Mouse (Mus musculus) neural tube, embryonic 11.5 days (tissue): ENCODE measurements around the gene Impg1. TPM values are rescaled to one million over a fixed set of nuclear protein-coding genes. Genes with fewer than 3 reads are reported as not detected.
A peak's percentile ranks its signal among the peaks of the same experiment; 100 is the strongest.

ENCODE experiments used
- ATAC-seq: fragments of 200-750 bp; cut with Nextera tagmentation; 2 replicates; pipeline ENCODE4 v1.8.0; 2017; ENCODE audit warnings: moderate number of reproducible peaks, mild to moderate bottlenecking, moderate TSS enrichment, moderate library complexity; ENCODE audit not compliant: insufficient read depth, low FRiP score, low TSS enrichment
- DNase-seq: peaks from one replicate; pipeline ENCODE4 v3.0.0-alpha.2; 2015; ENCODE audit warnings: low spot score
- H3K27ac ChIP-seq: fragments of 300-500 bp; sonication (generic); 2 replicates; pipeline ENCODE4 v1.5.1; 2014; ENCODE audit warnings: low read depth, mild to moderate bottlenecking, low read length
- H3K27me3 ChIP-seq: fragments of 300-500 bp; sonication (generic); 2 replicates; pipeline ENCODE4 v1.6.1; 2014; ENCODE audit warnings: mild to moderate bottlenecking, low read length, mixed read lengths; ENCODE audit not compliant: control insufficient read depth, insufficient read depth
- H3K36me3 ChIP-seq: fragments of 300-500 bp; sonication (generic); 2 replicates; pipeline ENCODE4 v1.6.1; 2014; ENCODE audit warnings: mild to moderate bottlenecking, low read length, moderate library complexity, mixed read lengths; ENCODE audit not compliant: control insufficient read depth, insufficient read depth
- H3K4me1 ChIP-seq: fragments of 300-500 bp; sonication (generic); 2 replicates; pipeline ENCODE4 v1.6.1; 2014; ENCODE audit warnings: low read length, mixed read lengths; ENCODE audit not compliant: control insufficient read depth, insufficient read depth
- H3K4me2 ChIP-seq: fragments of 300-500 bp; sonication (generic); 2 replicates; pipeline ENCODE4 v1.6.1; 2014; ENCODE audit warnings: low read depth, mild to moderate bottlenecking, moderate library complexity
- H3K4me3 ChIP-seq: fragments of 300-500 bp; sonication (generic); 2 replicates; pipeline ENCODE4 v1.5.1; 2014; ENCODE audit warnings: low read depth, low read length
- H3K9ac ChIP-seq: fragments of 300-500 bp; sonication (generic); 2 replicates; pipeline ENCODE4 v1.6.1; 2014; ENCODE audit warnings: mild to moderate bottlenecking, low read length
- H3K9me3 ChIP-seq: fragments of 300-500 bp; sonication (generic); 2 replicates; pipeline ENCODE4 v1.6.1; 2016; ENCODE audit warnings: low read length; ENCODE audit not compliant: control insufficient read depth
- WGBS: fragments of 180-500 bp; shearing (Covaris S2); extraction: QIAGEN DNeasy Blood & Tissue Kit; methylation state at CpG from one replicate; pipeline ENCODE4 v1.1.7; 2014; 5-methylcytosine and 5-hydroxymethylcytosine counted together
- polyA plus RNA-seq: library from polyadenylated mRNA; unstranded; fragments of >200 nt; fragmentation: Nextera tagmentation; extraction: Ambion mirVana; gene quantifications from 2 replicates; pipeline ENCODE4 v1.2.1, GENCODE M21; 2014

Gene Impg1
- polyA plus RNA-seq: not detected in 2 replicates

- Histone ChIP-seq H3K9me3 (no peaks in the 10 kb centered on the region), H3K9ac (no peak within 1 kb of the TSS), H3K4me3 (no peak within 1 kb of the TSS), H3K4me2 (no peak within 1 kb of the TSS), H3K27ac (no peak within 1 kb of the TSS), H3K4me1 (no peaks in the 10 kb centered on the region), H3K36me3 (no peaks in the 10 kb centered on the region), H3K27me3 (no peaks in the 10 kb centered on the region)
- WGBS: 66% methylated on average over 6 of the region's 6 CpGs
- ATAC-seq (no peak), DNase-seq (no peak)
Measured at GRCm38 (mm10) chr9:80465381-80465780, at the start of gene Impg1. Gene Impg1 (minus strand): TSS chr9:80465481.

- Histone ChIP-seq H3K27me3 (no peaks in the 10 kb centered on the region), H3K9me3 (no peaks in the 10 kb centered on the region), H3K4me1 (no peaks in the 10 kb centered on the region), H3K4me3 (no peak overlapping the region), H3K4me2 (no peak overlapping the region), H3K36me3 (no peaks in the 10 kb centered on the region), H3K9ac (no peak overlapping the region), H3K27ac (no peak overlapping the region)
- DNase-seq (no peak), ATAC-seq (no peak)
- 84% methylated on average over 7 of the region's 7 CpGs for WGBS
Measured at GRCm38 (mm10) chr9:80509464-80510153, 44.3 kb upstream of the Impg1 start.

GRCm38 (mm10) chr9:80504496-80505012 is 39.3 kb upstream of the Impg1 start:
- DNase-seq: no peak
- WGBS: 59% methylated on average over 2 of the region's 2 CpGs
- no peak overlapping the region for H3K9ac ChIP-seq
- H3K36me3 ChIP-seq: no peaks in the 10 kb centered on the region
- no peaks in the 10 kb centered on the region for H3K27me3 ChIP-seq
- H3K4me3 ChIP-seq: no peak overlapping the region
- no peaks in the 10 kb centered on the region for H3K9me3 ChIP-seq
- ATAC-seq: no peak
- H3K4me1 ChIP-seq: no peaks in the 10 kb centered on the region
- H3K4me2 ChIP-seq: no peak overlapping the region
- no peak overlapping the region for H3K27ac ChIP-seq

- ATAC-seq (no peak), DNase-seq (peak; percentile 18)
- Histone ChIP-seq H3K4me3 (no peak overlapping the region), H3K27ac (no peak overlapping the region), H3K36me3 (no peaks in the 10 kb centered on the region), H3K9me3 (no peaks in the 10 kb centered on the region), H3K4me1 (no peaks in the 10 kb centered on the region), H3K27me3 (no peaks in the 10 kb centered on the region), H3K9ac (no peak overlapping the region), H3K4me2 (no peak overlapping the region)
- 73% methylated on average over 4 of the region's 4 CpGs for WGBS
Measured at GRCm38 (mm10) chr9:80491591-80491990, 26.3 kb upstream of the Impg1 start.

- Histone ChIP-seq H3K4me1 (no peaks in the 10 kb centered on the region), H3K9me3 (no peaks in the 10 kb centered on the region)
Measured at GRCm38 (mm10) chr9:80460420-80460819, 4.9 kb downstream of the Impg1 start.

GRCm38 (mm10) chr9:80450467-80451261 is 14.6 kb downstream of the Impg1 start:
- 74% methylated on average over 3 of the region's 3 CpGs for WGBS
- no peak overlapping the region for H3K27ac ChIP-seq
- H3K4me1 ChIP-seq: no peaks in the 10 kb centered on the region
- ATAC-seq (no peak), DNase-seq (no peak)
- H3K4me2 ChIP-seq: no peak overlapping the region
- no peaks in the 10 kb centered on the region for H3K9me3 ChIP-seq
- no peak overlapping the region for H3K9ac ChIP-seq
- no peaks in the 10 kb centered on the region for H3K36me3 ChIP-seq
- H3K27me3 ChIP-seq: no peaks in the 10 kb centered on the region
- no peak overlapping the region for H3K4me3 ChIP-seq

More at GRCm38 (mm10) chr9:80460420-80460819, 4.9 kb downstream of the Impg1 start:
- WGBS: 78% methylated on average over 4 of the region's 4 CpGs
- no peak overlapping the region for H3K4me3 ChIP-seq
- ATAC-seq (no peak), DNase-seq (no peak)
- H3K36me3 ChIP-seq: no peaks in the 10 kb centered on the region
- H3K4me2 ChIP-seq: no peak overlapping the region
- H3K27me3 ChIP-seq: no peaks in the 10 kb centered on the region
- no peak overlapping the region for H3K9ac ChIP-seq
- no peak overlapping the region for H3K27ac ChIP-seq

GRCm38 (mm10) chr9:80441096-80441710 is 24.1 kb downstream of the Impg1 start:
- no peaks in the 10 kb centered on the region for H3K36me3 ChIP-seq
- H3K9ac ChIP-seq: no peak overlapping the region
- H3K27ac ChIP-seq: no peak overlapping the region
- no peaks in the 10 kb centered on the region for H3K9me3 ChIP-seq
- no peak for ATAC-seq
- no peak overlapping the region for H3K4me2 ChIP-seq
- no peaks in the 10 kb centered on the region for H3K27me3 ChIP-seq
- 72% methylated on average over 5 of the region's 5 CpGs for WGBS
- DNase-seq: no peak
- no peaks in the 10 kb centered on the region for H3K4me1 ChIP-seq
- H3K4me3 ChIP-seq: no peak overlapping the region

- Histone ChIP-seq H3K27ac (no peak overlapping the region), H3K36me3 (no peaks in the 10 kb centered on the region), H3K27me3 (no peaks in the 10 kb centered on the region), H3K4me2 (no peak overlapping the region), H3K4me1 (no peaks in the 10 kb centered on the region), H3K9ac (no peak overlapping the region), H3K4me3 (no peak overlapping the region), H3K9me3 (no peaks in the 10 kb centered on the region)
- DNase-seq (no peak), ATAC-seq (no peak; the same call in 1 of the 2 replicates)
- 62% methylated on average over 3 of the region's 3 CpGs for WGBS
Measured at GRCm38 (mm10) chr9:80391404-80391803, 73.9 kb downstream of the Impg1 start.
